14 mouse cellular contexts compared by ENCODE assay signal in genomic region chr7:75872697-75873096, GRCm38 (mm10). TPM values are rescaled to one million over a fixed set of nuclear protein-coding genes. Genes with fewer than 3 reads are reported as not detected.
DNase-seq lines count a peak whose midpoint lies in the region; ATAC-seq and TF ChIP-seq lines count a peak whose summit lies in the region.
"Had no signal": no experiment of that assay in that cellular context is flagged by ENCODE, and none has a peak within 500 bp of the region (broad histone marks: within the 10 kb centered on the region; RNA-seq: fewer than 3 reads in every experiment).

No protein-coding gene starts in this region.

- H3K27me3 ChIP-seq in limb, embryonic 13.5 days: no peaks in the 10 kb centered on the region
- H3K27me3 ChIP-seq in limb, embryonic 10.5 days (ENCODE audit: low read depth, poor library complexity, severe bottlenecking): no peaks in the 10 kb centered on the region
- H3K27me3 ChIP-seq in neural tube, embryonic 13.5 days: no peaks in the 10 kb centered on the region
- H3K27me3 ChIP-seq in neural tube, embryonic 15.5 days (replicated peaks): no peaks in the 10 kb centered on the region
- no peaks in the 10 kb centered on the region for H3K27me3 ChIP-seq in liver, postnatal 0 days (ENCODE audit: insufficient read depth, low read length)
- H3K27me3 ChIP-seq: embryonic facial prominence, embryonic 12.5 days; heart, embryonic 12.5 days; hindbrain, embryonic 12.5 days had no signal

- 0 out of 2 replicates have a peak overlapping the region, but pooled peaks have one; percentile 20 for H3K9ac ChIP-seq in limb, embryonic 13.5 days
- no peak overlapping the region for H3K9ac ChIP-seq in neural tube, embryonic 13.5 days
- no peak overlapping the region for H3K9ac ChIP-seq in neural tube, embryonic 15.5 days (replicated peaks)
- no peak overlapping the region for H3K9ac ChIP-seq in liver, postnatal 0 days (replicated peaks)
- H3K9ac ChIP-seq: embryonic facial prominence, embryonic 12.5 days; heart, embryonic 12.5 days; hindbrain, embryonic 12.5 days had no signal

- peaks cover 65% of the 10 kb centered on the region for H3K36me3 ChIP-seq in limb, embryonic 13.5 days
- peaks cover 75% of the 10 kb centered on the region for H3K36me3 ChIP-seq in limb, embryonic 10.5 days
- peaks cover 57% of the 10 kb centered on the region for H3K36me3 ChIP-seq in neural tube, embryonic 13.5 days
- H3K36me3 ChIP-seq in neural tube, embryonic 15.5 days: peaks cover 13% of the 10 kb centered on the region
- H3K36me3 ChIP-seq in liver, postnatal 0 days (replicated peaks; ENCODE audit: insufficient read depth, low read length): peaks cover 42% of the 10 kb centered on the region

- no peaks in the 10 kb centered on the region for H3K9me3 ChIP-seq in limb, embryonic 13.5 days
- no peaks in the 10 kb centered on the region for H3K9me3 ChIP-seq in limb, embryonic 10.5 days (replicated peaks)
- H3K9me3 ChIP-seq in neural tube, embryonic 13.5 days: no peaks in the 10 kb centered on the region
- H3K9me3 ChIP-seq in neural tube, embryonic 15.5 days (replicated peaks): no peaks in the 10 kb centered on the region
- no peaks in the 10 kb centered on the region for H3K9me3 ChIP-seq in liver, postnatal 0 days (ENCODE audit: low read length)
- H3K9me3 ChIP-seq: embryonic facial prominence, embryonic 12.5 days; heart, embryonic 12.5 days; hindbrain, embryonic 12.5 days had no signal

- WGBS in limb, embryonic 13.5 days: 79% methylated on average over 8 of the region's 8 CpGs
- 91% methylated on average over 8 of the region's 8 CpGs for WGBS in limb, embryonic 10.5 days
- WGBS in neural tube, embryonic 13.5 days: 85% methylated on average over 8 of the region's 8 CpGs
- 88% methylated on average over 8 of the region's 8 CpGs for WGBS in neural tube, embryonic 15.5 days
- WGBS in liver, postnatal 0 days (ENCODE audit: insufficient replicate concordance): 82% methylated on average over 8 of the region's 8 CpGs

- H3K4me2 ChIP-seq in limb, embryonic 13.5 days (replicated peaks): no peak overlapping the region
- H3K4me2 ChIP-seq in neural tube, embryonic 13.5 days: no peak overlapping the region
- no peak overlapping the region for H3K4me2 ChIP-seq in neural tube, embryonic 15.5 days
- H3K4me2 ChIP-seq in liver, postnatal 0 days (ENCODE audit: low read depth, low read length): no peak overlapping the region
- H3K4me2 ChIP-seq: embryonic facial prominence, embryonic 12.5 days; heart, embryonic 12.5 days; hindbrain, embryonic 12.5 days had no signal

- TF ChIP-seq EP300 in liver, postnatal 0 days (IDR thresholded peaks at IDR 0.05; ENCODE audit: low read depth): no peak

- no peak for TF ChIP-seq CTCF in liver, postnatal 0 days (IDR thresholded peaks at IDR 0.05; ENCODE audit: low read depth)

- intact Hi-C loops in left cerebral cortex, postnatal 36 days (cut with DNase I): no loop called here

- DNase-seq in limb, embryonic 10.5 days (ENCODE audit: low spot score): no peak
- no peak for DNase-seq in liver, postnatal 0 days
- no peak for DNase-seq in left cerebral cortex, postnatal 36 days (ENCODE audit: low spot score in 2 of 2)
- DNase-seq: adrenal gland, postnatal 25 days; cerebellum, adult 8-10 months; cerebellum, postnatal 25 days; gastrocnemius, postnatal 14 days; heart, postnatal 36 days had no signal

- ATAC-seq in limb, embryonic 13.5 days (ENCODE audit: low FRiP score, low read depth): no peak
- ATAC-seq in neural tube, embryonic 13.5 days (ENCODE audit: low read depth): no peak
- ATAC-seq in neural tube, embryonic 15.5 days (ENCODE audit: low FRiP score): no peak
- ATAC-seq in liver, postnatal 0 days: no peak

- H3K4me3 ChIP-seq in limb, embryonic 13.5 days: no peak overlapping the region
- no peak overlapping the region for H3K4me3 ChIP-seq in limb, embryonic 10.5 days
- H3K4me3 ChIP-seq in neural tube, embryonic 13.5 days: no peak overlapping the region
- H3K4me3 ChIP-seq in neural tube, embryonic 15.5 days (replicated peaks): no peak overlapping the region
- no peak overlapping the region for H3K4me3 ChIP-seq in liver, postnatal 0 days (ENCODE audit: low read depth, low read length)
- H3K4me3 ChIP-seq: embryonic facial prominence, embryonic 12.5 days; heart, embryonic 12.5 days; hindbrain, embryonic 12.5 days had no signal

- H3K4me1 ChIP-seq in limb, embryonic 13.5 days: peaks cover 12% of the 10 kb centered on the region; the same call in 1 of the 2 replicates
- H3K4me1 ChIP-seq in limb, embryonic 10.5 days: peaks cover 11% of the 10 kb centered on the region
- H3K4me1 ChIP-seq in neural tube, embryonic 13.5 days (replicated peaks): peaks cover 9% of the 10 kb centered on the region; the same call in 1 of the 2 replicates
- 0 out of 2 replicates have a peak, but pooled peaks cover 6% of the 10 kb centered on the region for H3K4me1 ChIP-seq in neural tube, embryonic 15.5 days
- 0 out of 2 replicates have a peak, but pooled peaks cover 12% of the 10 kb centered on the region for H3K4me1 ChIP-seq in liver, postnatal 0 days (ENCODE audit: insufficient read depth)
- H3K4me1 ChIP-seq: embryonic facial prominence, embryonic 12.5 days had no signal

- H3K27ac ChIP-seq in limb, embryonic 13.5 days: no peak overlapping the region
- H3K27ac ChIP-seq in limb, embryonic 10.5 days: no peak overlapping the region
- H3K27ac ChIP-seq in neural tube, embryonic 13.5 days (replicated peaks): 0 out of 2 replicates have a peak overlapping the region, but pooled peaks have one; percentile 13
- H3K27ac ChIP-seq in neural tube, embryonic 15.5 days (replicated peaks): no peak overlapping the region
- H3K27ac ChIP-seq in liver, postnatal 0 days (ENCODE audit: low read depth): peak overlapping the region; percentile 52; the same call in 1 of the 2 replicates
- H3K27ac ChIP-seq: embryonic facial prominence, embryonic 12.5 days; hindbrain, embryonic 12.5 days had no signal

RNA-seq across cellular contexts. Expression of gene Klhl25, which starts 24.6 kb away (rescaled TPM):
- 18.9 and 19.5 TPM in 2 replicates for polyA plus RNA-seq in limb, embryonic 13.5 days (2015; fragmentation: Nextera tagmentation; extraction: Ambion mirVana)
- 23.5 and 26.5 TPM in 2 replicates for polyA plus RNA-seq in limb, embryonic 10.5 days (2016; fragmentation: Nextera tagmentation; extraction: Ambion mirVana)
- 28.5 and 29.0 TPM in 2 replicates for polyA plus RNA-seq in neural tube, embryonic 13.5 days (2015; fragmentation: Nextera tagmentation; extraction: Ambion mirVana)
- 22.0 and 22.1 TPM in 2 replicates for polyA plus RNA-seq in neural tube, embryonic 15.5 days (2015; fragmentation: Nextera tagmentation; extraction: Ambion mirVana)
- polyA plus RNA-seq in liver, postnatal 0 days (2015; fragmentation: Nextera tagmentation; extraction: Ambion mirVana): 13.0 and 13.5 TPM in 2 replicates
- 10 to 100 TPM in 1 of 2 experiments, 1 to 10 TPM in 1; 6.8 to 10.4 TPM for total RNA-seq in left cerebral cortex, postnatal 36 days (2021)

Comparison
In these comparisons a context has a peak if more than half of its experiments do, and no peak if none do; other contexts are left out.
1. H3K27ac ChIP-seq: peak in neural tube, embryonic 13.5 days (single experiment) and liver, postnatal 0 days (single experiment); none in limb, embryonic 13.5 days (single experiment), limb, embryonic 10.5 days (single experiment) and neural tube, embryonic 15.5 days (single experiment).